Mouse (Mus musculus) liver, adult 2 months (tissue): ENCODE data around the gene Glrx5. TPM values are rescaled to one million over a fixed set of nuclear protein-coding genes. Genes with fewer than 3 reads are reported as not detected.

Experiments used
- DNase-seq: peaks from one replicate; pipeline ENCODE4 v3.0.0-alpha.2; 2011; ENCODE audit warnings: low read depth, low spot score; ENCODE audit errors: extremely low read depth
- H3K27ac ChIP-seq: fragments of 200-500 bp; replicated peaks from 2 replicates; pipeline ENCODE4 v1.5.1; 2012; ENCODE audit warnings: low read depth, mild to moderate bottlenecking, control low read depth, inconsistent platforms, low read length; ENCODE audit not compliant: insufficient read depth
- H3K27me3 ChIP-seq: fragments of 200-500 bp; 2 replicates; pipeline ENCODE4 v1.6.1; 2012; ENCODE audit warnings: mild to moderate bottlenecking, moderate library complexity, low read length, inconsistent platforms; ENCODE audit not compliant: control insufficient read depth, insufficient read depth
- H3K36me3 ChIP-seq: fragments of 200-500 bp; 2 replicates; pipeline ENCODE4 v1.6.1; 2012; ENCODE audit warnings: low read length, inconsistent platforms; ENCODE audit not compliant: control insufficient read depth, insufficient read depth
- H3K4me1 ChIP-seq: fragments of 200-500 bp; 2 replicates; pipeline ENCODE4 v1.6.1; 2011; ENCODE audit warnings: low read length; ENCODE audit not compliant: control insufficient read depth, insufficient read depth
- H3K4me3 ChIP-seq: fragments of 200-500 bp; 2 replicates; pipeline ENCODE4 v1.5.1; 2011; ENCODE audit warnings: low read depth, mild to moderate bottlenecking, control low read depth, low read length, moderate library complexity; ENCODE audit not compliant: insufficient read depth
- H3K79me2 ChIP-seq: fragments of 200-500 bp; 2 replicates; pipeline ENCODE4 v1.6.1; 2012; ENCODE audit warnings: inconsistent platforms, mild to moderate bottlenecking, low read length, moderate library complexity; ENCODE audit not compliant: control insufficient read depth, insufficient read depth
- H3K9ac ChIP-seq: fragments of 200-500 bp; 2 replicates; pipeline ENCODE4 v1.6.1; 2012; ENCODE audit warnings: low read depth, mild to moderate bottlenecking, control low read depth, inconsistent platforms, low read length
- CTCF ChIP-seq: fragments of 200-500 bp; IDR thresholded peaks from 2 replicates; pipeline ENCODE4 v1.5.1; 2011; ENCODE audit warnings: low read depth, low read length, control low read depth
- POLR2A ChIP-seq: fragments of 200-500 bp; IDR thresholded peaks from 2 replicates; pipeline ENCODE4 v1.6.1; 2011; ENCODE audit warnings: low read length, control low read depth; ENCODE audit not compliant: insufficient read depth; ENCODE audit errors: extremely low read depth
- WGBS: fragments of 180-500 bp; shearing (Covaris S2); methylation state at CpG from one replicate; pipeline ENCODE4 v1.1.7; 2018; 5-methylcytosine and 5-hydroxymethylcytosine counted together
- polyA plus RNA-seq: library from polyadenylated mRNA; depleted of rRNA; stranded (reverse); fragments of >200 nt; gene quantifications from 2 replicates; pipeline ENCODE4 v1.2.3, GENCODE M21; 2012; rRNA removed
- total RNA-seq: library from RNA; depleted of rRNA; stranded (reverse); fragments of >200 nt; gene quantifications from 2 replicates; pipeline ENCODE4 v1.2.3, GENCODE M21; 2014; rRNA removed

Glrx5 gene
- total and polyA plus RNA-seq, 2 experiments, result 45.5 to 144 TPM

GRCm38 (mm10) chr12:105087353-105087752 lies 54.9 kb downstream of the Glrx5 start:
- no peak for DNase-seq
- no peaks in the 10 kb centered on the region for H3K27me3 ChIP-seq
- WGBS, result 76% methylated on average over 3 of the region's 3 CpGs

GRCm38 (mm10) chr12:105089231-105089630 lies 56.7 kb downstream of the Glrx5 start:
- Histone ChIP-seq H3K27ac (no peak overlapping the region), H3K27me3 (no peaks in the 10 kb centered on the region), H3K4me1 (no peaks in the 10 kb centered on the region), H3K79me2 (no peaks in the 10 kb centered on the region), H3K9ac (no peak overlapping the region), H3K4me3 (no peak overlapping the region), H3K36me3 (no peaks in the 10 kb centered on the region)
- 90% methylated on average over 5 of the region's 5 CpGs for WGBS
- no peak for DNase-seq
- TF ChIP-seq POLR2A, result no peak
- TF ChIP-seq CTCF, result no peak

More at GRCm38 (mm10) chr12:105087353-105087752, 54.9 kb downstream of the Glrx5 start:
- H3K4me3 ChIP-seq, result no peak overlapping the region
- no peaks in the 10 kb centered on the region for H3K4me1 ChIP-seq
- H3K36me3 ChIP-seq, result no peaks in the 10 kb centered on the region
- H3K9ac ChIP-seq, result no peak overlapping the region
- no peak overlapping the region for H3K27ac ChIP-seq
- H3K79me2 ChIP-seq, result no peaks in the 10 kb centered on the region
- TF ChIP-seq CTCF (no peak), POLR2A (no peak)

GRCm38 (mm10) chr12:105091604-105092003 lies 59.1 kb downstream of the Glrx5 start:
- Histone ChIP-seq H3K4me3 (no peak overlapping the region), H3K4me1 (no peaks in the 10 kb centered on the region), H3K27me3 (no peaks in the 10 kb centered on the region), H3K79me2 (no peaks in the 10 kb centered on the region), H3K27ac (no peak overlapping the region), H3K36me3 (no peaks in the 10 kb centered on the region), H3K9ac (no peak overlapping the region)
- WGBS, result 88% methylated on average over 6 of the region's 6 CpGs
- DNase-seq, result no peak
- TF ChIP-seq POLR2A (no peak), CTCF (no peak)

Other genes starting within 250 kb of the Glrx5 start
- gene Clmn, start 167.6 kb upstream of the Glrx5 start, total RNA-seq, result 20.4 and 22.4 TPM in 2 replicates
- gene Clmn, start 167.6 kb upstream of the Glrx5 start, polyA plus RNA-seq, result 12.1 and 13.7 TPM in 2 replicates
- gene Syne3, start 22.9 kb upstream of the Glrx5 start, total RNA-seq, result 3.8 and 4.8 TPM in 2 replicates
- gene Syne3, start 22.9 kb upstream of the Glrx5 start, polyA plus RNA-seq, result 0.81 and 1.6 TPM in 2 replicates
- not detected in 2 replicates for gene Tcl1b2, start 113.3 kb downstream of the Glrx5 start, total RNA-seq
- not detected in 2 replicates for gene Tcl1b2, start 113.3 kb downstream of the Glrx5 start, polyA plus RNA-seq
- gene Tcl1b1, start 127.0 kb downstream of the Glrx5 start, total RNA-seq, result not detected in 2 replicates
- not detected in 2 replicates for gene Tcl1b1, start 127.0 kb downstream of the Glrx5 start, polyA plus RNA-seq
- not detected in 2 replicates for gene Tcl1b5, start 143.7 kb downstream of the Glrx5 start, total RNA-seq
- gene Tcl1b5, start 143.7 kb downstream of the Glrx5 start, polyA plus RNA-seq, result not detected in 2 replicates
- gene Tcl1b3, start 158.4 kb downstream of the Glrx5 start, total RNA-seq, result not detected in 2 replicates
- not detected in 2 replicates for gene Tcl1b3, start 158.4 kb downstream of the Glrx5 start, polyA plus RNA-seq
- not detected in 2 replicates for gene Tcl1b4, start 169.3 kb downstream of the Glrx5 start, total RNA-seq
- gene Tcl1b4, start 169.3 kb downstream of the Glrx5 start, polyA plus RNA-seq, result not detected in 2 replicates
- gene Tcl1, start 190.1 kb downstream of the Glrx5 start, total RNA-seq, result not detected in 2 replicates
- gene Tcl1, start 190.1 kb downstream of the Glrx5 start, polyA plus RNA-seq, result not detected in 2 replicates